Mouse (Mus musculus) stomach, embryonic 16.5 days (tissue): ENCODE results near the gene A930033H14Rik. TPM values are rescaled to one million over a fixed set of nuclear protein-coding genes. Genes with fewer than 3 reads are reported as not detected.

Experiments used
- ATAC-seq: fragments of 200-750 bp; cut with Nextera tagmentation; 2 replicates; pipeline ENCODE4 v1.8.0; 2017; ENCODE audit warnings: moderate number of reproducible peaks, moderate TSS enrichment; ENCODE audit not compliant: insufficient read depth, low FRiP score
- H3K27ac ChIP-seq: fragments of 300-500 bp; sonication (generic); 2 replicates; pipeline ENCODE4 v1.5.1; 2014; ENCODE audit warnings: low read length
- H3K27me3 ChIP-seq: fragments of 300-500 bp; sonication (generic); 2 replicates; pipeline ENCODE4 v1.6.1; 2014; ENCODE audit warnings: low read length, control low read depth, mixed read lengths; ENCODE audit not compliant: control insufficient read depth, insufficient read depth
- H3K36me3 ChIP-seq: fragments of 300-500 bp; sonication (generic); 2 replicates; pipeline ENCODE4 v1.6.1; 2014; ENCODE audit warnings: low read length; ENCODE audit not compliant: control insufficient read depth, insufficient read depth
- H3K4me1 ChIP-seq: fragments of 300-500 bp; sonication (generic); 2 replicates; pipeline ENCODE4 v1.6.1; 2014; ENCODE audit warnings: low read length, control low read depth, mixed read lengths; ENCODE audit not compliant: control insufficient read depth, insufficient read depth
- H3K4me2 ChIP-seq: fragments of 300-500 bp; sonication (generic); 2 replicates; pipeline ENCODE4 v1.6.1; 2014; ENCODE audit warnings: low read depth, low read length, mixed read lengths
- H3K4me3 ChIP-seq: fragments of 300-500 bp; sonication (generic); replicated peaks from 2 replicates; pipeline ENCODE4 v1.5.1; 2014; ENCODE audit warnings: mild to moderate bottlenecking, low read length
- H3K9ac ChIP-seq: fragments of 300-500 bp; sonication (generic); 2 replicates; pipeline ENCODE4 v1.6.1; 2014; ENCODE audit warnings: low read length
- H3K9me3 ChIP-seq: fragments of 300-500 bp; sonication (generic); replicated peaks from 2 replicates; pipeline ENCODE4 v1.6.1; 2016; ENCODE audit warnings: low read length, control low read depth; ENCODE audit not compliant: control insufficient read depth
- WGBS: fragments of 180-500 bp; shearing (Covaris S2); extraction: QIAGEN DNeasy Blood & Tissue Kit; methylation state at CpG from one replicate; pipeline ENCODE4 v1.1.7; 2014; 5-methylcytosine and 5-hydroxymethylcytosine counted together
- polyA plus RNA-seq: library from polyadenylated mRNA; unstranded; fragments of >200 nt; fragmentation: Nextera tagmentation; extraction: Ambion mirVana; gene quantifications from 2 replicates; pipeline ENCODE4 v1.2.1, GENCODE M21; 2015

A930033H14Rik gene
- 1.8 and 2.0 TPM in 2 replicates for polyA plus RNA-seq

GRCm38 (mm10) chr10:69212542-69213440 lies at the start of gene A930033H14Rik:
TSS of gene A930033H14Rik (minus strand) at chr10:69213098.
- peak; percentile 92 for ATAC-seq
- Histone ChIP-seq H3K9ac (peak within 1 kb of the TSS; percentile 95), H3K27ac (peak within 1 kb of the TSS; percentile 100), H3K9me3 (peaks cover 3% of the 10 kb centered on the region; the same call in 1 of the 2 replicates), H3K27me3 (no peaks in the 10 kb centered on the region), H3K4me2 (peak within 1 kb of the TSS; percentile 93), H3K4me3 (peak within 1 kb of the TSS; percentile 76), H3K36me3 (peaks cover 17% of the 10 kb centered on the region), H3K4me1 (peaks cover 17% of the 10 kb centered on the region)
- under 1% methylated on average over 83 of the region's 84 CpGs for WGBS

- ATAC-seq: no peak
- WGBS: 74% methylated on average over 8 of the region's 8 CpGs
- H3K36me3 ChIP-seq: no peaks in the 10 kb centered on the region
- H3K27ac ChIP-seq: no peak overlapping the region
- H3K4me3 ChIP-seq: no peak overlapping the region
- no peak overlapping the region for H3K9ac ChIP-seq
- H3K4me2 ChIP-seq: no peak overlapping the region
- peaks cover 29% of the 10 kb centered on the region for H3K4me1 ChIP-seq
- no peaks in the 10 kb centered on the region for H3K9me3 ChIP-seq
- H3K27me3 ChIP-seq: no peaks in the 10 kb centered on the region
These were observed 47.0 kb upstream of the A930033H14Rik start for GRCm38 (mm10) chr10:69259929-69260328.

- ATAC-seq: no peak
- peak overlapping the region; percentile 43 for H3K27ac ChIP-seq
These were observed 46.3 kb upstream of the A930033H14Rik start for GRCm38 (mm10) chr10:69259161-69259560.

GRCm38 (mm10) chr10:69258588-69258987 lies 45.7 kb upstream of the A930033H14Rik start:
- Histone ChIP-seq H3K4me3 (no peak overlapping the region), H3K4me2 (no peak overlapping the region), H3K27ac (peak overlapping the region; percentile 43; the same call in 1 of the 2 replicates), H3K36me3 (no peaks in the 10 kb centered on the region), H3K4me1 (peaks cover 39% of the 10 kb centered on the region), H3K27me3 (no peaks in the 10 kb centered on the region), H3K9me3 (no peaks in the 10 kb centered on the region), H3K9ac (no peak overlapping the region)
- WGBS: 48% methylated on average over 9 of the region's 9 CpGs
- no peak for ATAC-seq

More at GRCm38 (mm10) chr10:69259161-69259560, 46.3 kb upstream of the A930033H14Rik start:
- Histone ChIP-seq H3K9me3 (no peaks in the 10 kb centered on the region), H3K9ac (no peak overlapping the region), H3K4me1 (peaks cover 36% of the 10 kb centered on the region), H3K4me2 (no peak overlapping the region), H3K4me3 (no peak overlapping the region), H3K27me3 (no peaks in the 10 kb centered on the region), H3K36me3 (no peaks in the 10 kb centered on the region)
- WGBS: 30% methylated on average over 2 of the region's 2 CpGs

GRCm38 (mm10) chr10:69257592-69258133 lies 44.8 kb upstream of the A930033H14Rik start:
- Histone ChIP-seq H3K4me2 (no peak overlapping the region), H3K36me3 (no peaks in the 10 kb centered on the region), H3K4me1 (peaks cover 38% of the 10 kb centered on the region), H3K9me3 (no peaks in the 10 kb centered on the region), H3K27ac (no peak overlapping the region), H3K4me3 (no peak overlapping the region), H3K9ac (no peak overlapping the region), H3K27me3 (no peaks in the 10 kb centered on the region)
- ATAC-seq: no peak
- WGBS: 72% methylated on average over 6 of the region's 6 CpGs

- Histone ChIP-seq H3K27me3 (no peaks in the 10 kb centered on the region), H3K4me2 (no peak overlapping the region), H3K9ac (no peak overlapping the region), H3K36me3 (no peaks in the 10 kb centered on the region; the same call in 1 of the 2 replicates), H3K4me1 (peaks cover 31% of the 10 kb centered on the region), H3K4me3 (no peak overlapping the region), H3K9me3 (no peaks in the 10 kb centered on the region), H3K27ac (peak overlapping the region; percentile 11; the same call in 1 of the 2 replicates)
- 36% methylated on average over 5 of the region's 5 CpGs for WGBS
- ATAC-seq: no peak
These were observed 42.7 kb upstream of the A930033H14Rik start for GRCm38 (mm10) chr10:69255594-69255993.

- Histone ChIP-seq H3K4me1 (peaks cover 31% of the 10 kb centered on the region), H3K36me3 (peaks cover 5% of the 10 kb centered on the region), H3K27me3 (no peaks in the 10 kb centered on the region), H3K27ac (peak overlapping the region; percentile 95), H3K9me3 (no peaks in the 10 kb centered on the region), H3K4me3 (no peak overlapping the region), H3K9ac (0 out of 2 replicates have a peak overlapping the region, but pooled peaks have one; percentile 20), H3K4me2 (no peak overlapping the region)
- peak; percentile 50; the same call in 1 of the 2 replicates for ATAC-seq
- WGBS: 21% methylated on average over 8 of the region's 8 CpGs
These were observed 41.5 kb upstream of the A930033H14Rik start for GRCm38 (mm10) chr10:69254390-69254847.

GRCm38 (mm10) chr10:69253686-69254080 lies 40.8 kb upstream of the A930033H14Rik start:
- H3K27ac ChIP-seq: peak overlapping the region; percentile 95
- H3K36me3 ChIP-seq: peaks cover 8% of the 10 kb centered on the region
- no peaks in the 10 kb centered on the region for H3K9me3 ChIP-seq
- H3K9ac ChIP-seq: 0 out of 2 replicates have a peak overlapping the region, but pooled peaks have one; percentile 7
- WGBS: 44% methylated on average over 5 of the region's 5 CpGs
- H3K4me2 ChIP-seq: peak overlapping the region; percentile 17; the same call in 1 of the 2 replicates
- H3K4me3 ChIP-seq: no peak overlapping the region
- peak; percentile 12; the same call in 1 of the 2 replicates for ATAC-seq
- peaks cover 31% of the 10 kb centered on the region for H3K4me1 ChIP-seq
- H3K27me3 ChIP-seq: no peaks in the 10 kb centered on the region
